Mouse (Mus musculus): ENCODE results near the gene Pigw.

The Pigw gene

GRCm38 (mm10) chr11:84879772-84880464 is at the start of gene Pigw, which contains the start of gene Myo19:
Pigw (minus strand) TSS chr11:84880285.
Myo19 (plus strand) TSS chr11:84880148.
- DNase-seq (ENCODE audit: low read depth, low spot score), result peak; percentile 76

GRCm38 (mm10) chr11:84920981-84921380 is 40.9 kb upstream of the Pigw start:
- DNase-seq (ENCODE audit: low read depth, low spot score), result no peak

- DNase-seq (ENCODE audit: low read depth, low spot score), result no peak
Observed at GRCm38 (mm10) chr11:84919951-84920350, 39.9 kb upstream of the Pigw start.

GRCm38 (mm10) chr11:84919276-84919675 is 39.2 kb upstream of the Pigw start:
- peak; percentile 60 for DNase-seq (ENCODE audit: low read depth, low spot score)

- peak; percentile 75 for DNase-seq (ENCODE audit: low read depth, low spot score)
Observed at GRCm38 (mm10) chr11:84918425-84918824, 38.3 kb upstream of the Pigw start.

- no peak for DNase-seq (ENCODE audit: low read depth, low spot score)
Observed at GRCm38 (mm10) chr11:84916703-84917300, 36.7 kb upstream of the Pigw start.

- peak; percentile 75 for DNase-seq (ENCODE audit: low read depth, low spot score)
Observed at GRCm38 (mm10) chr11:84916053-84916702, 36.1 kb upstream of the Pigw start, which contains the start of gene Znhit3. Znhit3 (minus strand) TSS chr11:84916366.

GRCm38 (mm10) chr11:84914673-84915072 is 34.6 kb upstream of the Pigw start:
- no peak for DNase-seq (ENCODE audit: low read depth, low spot score)

GRCm38 (mm10) chr11:84910411-84910810 is 30.3 kb upstream of the Pigw start:
- no peak for DNase-seq (ENCODE audit: low read depth, low spot score)

GRCm38 (mm10) chr11:84908480-84908879 is 28.4 kb upstream of the Pigw start:
- DNase-seq (ENCODE audit: low read depth, low spot score), result no peak

GRCm38 (mm10) chr11:84907081-84907480 is 27.0 kb upstream of the Pigw start:
- DNase-seq (ENCODE audit: low read depth, low spot score), result no peak

- DNase-seq (ENCODE audit: low read depth, low spot score), result no peak
Observed at GRCm38 (mm10) chr11:84904597-84905144, 24.6 kb upstream of the Pigw start.

GRCm38 (mm10) chr11:84893113-84893512 is 13.0 kb upstream of the Pigw start:
- DNase-seq (ENCODE audit: low read depth, low spot score), result no peak

GRCm38 (mm10) chr11:84891705-84892104 is 11.6 kb upstream of the Pigw start:
- DNase-seq (ENCODE audit: low read depth, low spot score), result no peak

GRCm38 (mm10) chr11:84889492-84889891 is 9.4 kb upstream of the Pigw start:
- no peak for DNase-seq (ENCODE audit: low read depth, low spot score)

- no peak for DNase-seq (ENCODE audit: low read depth, low spot score)
Observed at GRCm38 (mm10) chr11:84888025-84888424, 7.9 kb upstream of the Pigw start.

GRCm38 (mm10) chr11:84886767-84887511 is 6.9 kb upstream of the Pigw start:
- no peak for DNase-seq (ENCODE audit: low read depth, low spot score)

GRCm38 (mm10) chr11:84886236-84886635 is 6.2 kb upstream of the Pigw start:
- no peak for DNase-seq (ENCODE audit: low read depth, low spot score)

GRCm38 (mm10) chr11:84885238-84885637 is 5.2 kb upstream of the Pigw start:
- no peak for DNase-seq (ENCODE audit: low read depth, low spot score)

GRCm38 (mm10) chr11:84882346-84882745 is 2.3 kb upstream of the Pigw start:
- no peak for DNase-seq (ENCODE audit: low read depth, low spot score)

- DNase-seq (ENCODE audit: low read depth, low spot score), result no peak
Observed at GRCm38 (mm10) chr11:84880971-84881370, 886 bp upstream of the Pigw start.

Data from c-Kit-negative CD71-positive TER-119-positive erythroid progenitor cells, embryonic 14.5 days (primary cell).